Mouse (Mus musculus): ENCODE data around the gene Tti1. TPM values are rescaled to one million over a fixed set of nuclear protein-coding genes. Genes with fewer than 3 reads are reported as not detected.

Gene Tti1
- total and polyA plus RNA-seq, 3 experiments, result 19.3 to 26.5 TPM; not detected in 1

- H3K79me2 ChIP-seq (ENCODE audit: control insufficient read depth, insufficient read depth, low read length, poor library complexity), result no peaks in the 10 kb centered on the region
- H3K36me3 ChIP-seq (ENCODE audit: control insufficient read depth in 1 of 2, insufficient read depth in 2 of 2, low read length in 2 of 2), result no peaks in the 10 kb centered on the region
- no peaks in the 10 kb centered on the region for H3K4me1 ChIP-seq (ENCODE audit: control insufficient read depth in 1 of 2, insufficient read depth in 2 of 2, low read length in 2 of 2)
- H3K9me3 ChIP-seq (replicated peaks; ENCODE audit: insufficient read depth, low read length), result no peaks in the 10 kb centered on the region
- no peak overlapping the region for H3K9ac ChIP-seq (ENCODE audit: control insufficient read depth, low read depth, low read length, poor library complexity, severe bottlenecking)
- no peak for TF ChIP-seq CHD2 (IDR thresholded peaks at IDR 0.05; ENCODE audit: low read length)
- TF ChIP-seq MAX (IDR thresholded peaks at IDR 0.05; ENCODE audit: low read length), result 0 out of 2 replicates have a peak, but pooled peaks have one; percentile 24
- 0 out of 2 replicates have a peak, but pooled peaks have one; percentile 7 for TF ChIP-seq USF1 (IDR thresholded peaks at IDR 0.05; ENCODE audit: low read depth, low read length)
- TF ChIP-seq MXI1 (IDR thresholded peaks at IDR 0.05; ENCODE audit: low read depth, low read length), result peak; percentile 54; the same call in 1 of the 2 replicates
- peak; percentile 49 for TF ChIP-seq SIN3A (IDR thresholded peaks at IDR 0.05; ENCODE audit: low read length)
- no peaks in the 10 kb centered on the region; a peak in 2 of 4 replicates for H3K27me3 ChIP-seq (ENCODE audit: control insufficient read depth in 1 of 2, insufficient read depth in 2 of 2, low read length in 2 of 2)
- H3K4me3 ChIP-seq (ENCODE audit: control insufficient read depth in 1 of 2, insufficient read depth in 1 of 2, low read depth in 2 of 2, low read length in 2 of 2), result no peak overlapping the region
- DNase-seq (ENCODE audit: low read depth, low spot score), result peak; percentile 66
- H3K27ac ChIP-seq (ENCODE audit: control insufficient read depth, low read depth, low read length), result no peak overlapping the region
Measured at GRCm38 (mm10) chr2:157970669-157971068, 57.6 kb downstream of the Tti1 start.

- Histone ChIP-seq H3K4me3 (ENCODE audit: control insufficient read depth in 1 of 2, insufficient read depth in 1 of 2, low read depth in 2 of 2, low read length in 2 of 2) (no peak overlapping the region), H3K36me3 (ENCODE audit: control insufficient read depth in 1 of 2, insufficient read depth in 2 of 2, low read length in 2 of 2) (no peaks in the 10 kb centered on the region), H3K9me3 (replicated peaks; ENCODE audit: insufficient read depth, low read length) (no peaks in the 10 kb centered on the region), H3K9ac (ENCODE audit: control insufficient read depth, low read depth, low read length, poor library complexity, severe bottlenecking) (no peak overlapping the region), H3K27me3 (ENCODE audit: control insufficient read depth in 1 of 2, insufficient read depth in 2 of 2, low read length in 2 of 2) (no peaks in the 10 kb centered on the region; a peak in 2 of 4 replicates), H3K79me2 (ENCODE audit: control insufficient read depth, insufficient read depth, low read length, poor library complexity) (no peaks in the 10 kb centered on the region), H3K4me1 (ENCODE audit: control insufficient read depth in 1 of 2, insufficient read depth in 2 of 2, low read length in 2 of 2) (no peaks in the 10 kb centered on the region), H3K27ac (ENCODE audit: control insufficient read depth, low read depth, low read length) (no peak overlapping the region)
- no peak for TF ChIP-seq MAX (IDR thresholded peaks at IDR 0.05; ENCODE audit: low read length)
- DNase-seq (ENCODE audit: low read depth, low spot score), result no peak
Measured at GRCm38 (mm10) chr2:157970124-157970523, 58.1 kb downstream of the Tti1 start.

GRCm38 (mm10) chr2:157967856-157968255, 60.4 kb downstream of the Tti1 start:
- H3K27me3 ChIP-seq (ENCODE audit: control insufficient read depth in 1 of 2, insufficient read depth in 2 of 2, low read length in 2 of 2), result 0 out of 4 replicates have a peak, but pooled peaks cover 0 to 2% of the 10 kb centered on the region in 2 experiments
- TF ChIP-seq SMC3 (IDR thresholded peaks at IDR 0.05; ENCODE audit: low read depth, low read length) (no peak), EP300 (IDR thresholded peaks at IDR 0.05; ENCODE audit: low read depth in 1 of 2, low read length in 2 of 2) (no peak), ETS1 (IDR thresholded peaks at IDR 0.05; ENCODE audit: low read depth, low read length) (no peak), TAL1 (IDR thresholded peaks at IDR 0.05; ENCODE audit: low read length) (no peak), POLR2AphosphoS2 (IDR thresholded peaks at IDR 0.05; ENCODE audit: low read length) (no peak), POLR2AphosphoS5 (IDR thresholded peaks at IDR 0.05; ENCODE audit: borderline replicate concordance, low read depth, low read length) (no peak), SIN3A (IDR thresholded peaks at IDR 0.05; ENCODE audit: low read length) (no peak), ZNF384 (IDR thresholded peaks at IDR 0.05; ENCODE audit: low read depth, low read length) (no peak)
- H3K79me2 ChIP-seq (ENCODE audit: control insufficient read depth, insufficient read depth, low read length, poor library complexity), result no peaks in the 10 kb centered on the region

More at GRCm38 (mm10) chr2:157967856-157968255, 60.4 kb downstream of the Tti1 start:
- Histone ChIP-seq H3K27ac (ENCODE audit: control insufficient read depth, low read depth, low read length) (no peak overlapping the region), H3K4me1 (ENCODE audit: control insufficient read depth in 1 of 2, insufficient read depth in 2 of 2, low read length in 2 of 2) (no peaks in the 10 kb centered on the region), H3K36me3 (ENCODE audit: control insufficient read depth in 1 of 2, insufficient read depth in 2 of 2, low read length in 2 of 2) (no peaks in the 10 kb centered on the region), H3K4me3 (ENCODE audit: control insufficient read depth in 1 of 2, insufficient read depth in 1 of 2, low read depth in 2 of 2, low read length in 2 of 2) (no peak overlapping the region), H3K9me3 (replicated peaks; ENCODE audit: insufficient read depth, low read length) (no peaks in the 10 kb centered on the region), H3K9ac (ENCODE audit: control insufficient read depth, low read depth, low read length, poor library complexity, severe bottlenecking) (no peak overlapping the region)
- DNase-seq (ENCODE audit: low read depth, low spot score), result no peak

All from MEL (cell line).